18 mouse cellular contexts compared by ENCODE assay signal in genomic region chr10:89267312-89267711, GRCm38 (mm10).
"Had no signal": no experiment of that assay in that cellular context is flagged by ENCODE, and none has a peak within 500 bp of the region (broad histone marks: within the 10 kb centered on the region; RNA-seq: fewer than 3 reads in every experiment).

No protein-coding gene starts in this region.

- ATAC-seq: hindbrain, embryonic 16.5 days; inflammation-experienced regulatory T-cells, adult 6 months; intestine, embryonic 15.5 days; intestine, postnatal 0 days had no signal

- DNase-seq: gastrocnemius, adult 2 months; gastrocnemius, postnatal 10 days; gastrocnemius, postnatal 25 days; heart, adult 11 months; heart, adult 2 months; heart, postnatal 14 days; heart, postnatal 4 days; kidney, adult 18-20 months; kidney, adult 8-10 months; kidney, postnatal 10 days; kidney, postnatal 25 days; kidney, postnatal 4 days; liver; liver, embryonic 13.5 days had no signal
